Mouse (Mus musculus) mature B cell (primary cell): ENCODE measurements around the gene Ptpn13.

Experiments used
- in situ Hi-C: fragments of 300-500 bp; cut with MboI; formaldehyde crosslinking; loops from 2 replicates; pipeline ENCODE4 v1.14.3; 2019

Gene Ptpn13

DNA sequence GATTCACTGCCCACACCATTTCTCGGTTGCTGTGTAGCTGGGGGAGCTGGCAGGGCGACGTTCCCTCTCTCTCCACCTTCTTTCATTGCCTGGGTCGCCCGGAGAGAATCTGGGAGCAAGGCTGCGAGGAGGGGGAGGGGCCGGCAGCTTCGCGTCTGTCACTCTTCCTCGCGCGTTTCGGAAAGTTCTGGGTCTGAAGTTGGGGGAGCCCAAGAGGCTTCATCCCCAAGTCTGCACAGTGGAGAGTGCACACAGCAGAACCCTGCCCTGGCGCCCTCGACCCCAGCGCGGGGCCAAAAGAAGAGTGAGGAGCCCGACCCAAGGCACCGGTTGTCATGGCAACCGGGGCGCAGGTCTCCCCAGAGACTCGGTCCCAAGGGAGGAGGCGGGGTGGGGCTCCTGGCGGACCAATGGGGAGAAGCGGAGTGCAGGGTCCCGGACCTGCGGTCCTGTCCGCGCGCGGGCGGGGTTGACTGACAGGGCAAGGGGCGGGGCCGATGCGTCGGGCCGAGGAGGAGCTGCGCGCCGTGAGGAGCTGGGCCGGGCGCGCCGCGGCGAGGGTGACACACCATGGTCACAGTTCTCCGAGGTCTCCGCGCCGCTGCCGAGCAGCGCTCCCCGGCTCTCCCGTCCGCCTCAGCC lies at the start of gene Ptpn13:
Ptpn13 (plus strand) TSS at position 515 of the 642 bp plus-strand sequence.
- in situ Hi-C loops, result no loop called here

DNA sequence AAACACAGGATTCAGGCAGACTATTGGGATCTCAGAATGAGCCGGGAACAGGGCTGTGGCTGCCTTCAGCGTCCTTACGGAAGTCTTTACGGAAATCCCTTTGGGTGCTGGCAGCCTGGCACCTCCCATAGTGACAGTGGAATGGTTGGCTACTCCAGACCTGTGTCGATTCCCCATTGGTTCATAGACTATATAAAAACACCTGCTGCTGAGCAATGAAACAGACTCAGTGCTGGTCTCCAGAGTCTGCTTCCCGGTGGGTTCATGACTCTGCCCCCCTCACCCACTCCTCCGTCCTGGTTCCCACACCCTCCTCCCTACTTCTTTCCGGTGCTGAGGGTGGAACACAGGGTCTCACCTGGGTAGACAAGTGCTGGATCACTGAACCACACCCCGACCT lies 49.8 kb upstream of the Ptpn13 start:
- in situ Hi-C loops, result no loop called here

DNA sequence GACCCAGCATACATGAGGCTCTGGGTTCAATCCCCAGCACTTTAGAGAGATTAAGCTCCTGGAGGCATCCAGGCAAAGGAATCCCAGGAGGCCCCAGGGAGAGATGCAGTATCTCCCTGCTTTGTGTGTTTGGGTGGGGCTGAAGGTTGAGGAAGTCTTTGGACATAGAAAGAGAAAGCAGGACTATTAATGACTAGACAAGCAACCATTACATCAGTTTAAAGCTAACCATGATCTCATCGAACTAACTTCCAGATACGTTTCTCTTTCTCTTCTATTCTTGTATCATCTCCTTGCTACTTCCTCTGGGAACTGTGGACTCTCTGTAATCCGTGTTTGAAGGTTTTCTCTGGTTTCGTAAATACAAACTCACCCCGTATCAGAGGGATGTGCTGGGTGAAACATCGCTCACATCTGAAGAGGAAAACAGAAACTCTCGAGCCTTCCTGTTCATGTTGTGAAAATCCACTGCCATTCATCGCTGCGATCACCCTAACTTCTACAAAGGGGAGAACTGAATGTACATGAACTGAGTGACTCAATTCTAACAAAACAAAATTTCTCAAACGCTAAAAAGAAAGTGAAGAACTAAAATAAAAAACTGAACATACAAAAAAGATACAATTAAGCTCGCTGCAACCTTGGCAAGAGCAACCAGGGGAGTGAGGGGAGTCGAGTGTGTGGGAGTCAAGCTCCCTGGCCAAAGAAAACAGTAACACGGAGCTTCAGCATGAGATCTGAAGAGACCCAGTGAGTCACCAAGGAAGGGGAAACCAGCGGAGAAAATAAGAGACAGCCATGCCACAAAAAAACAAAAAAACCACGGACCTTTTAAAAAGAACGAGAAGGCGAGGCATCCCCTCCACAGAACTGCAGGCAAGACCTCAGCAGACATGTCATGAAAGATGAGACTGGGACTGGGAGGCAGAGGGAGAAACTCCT lies 48.4 kb upstream of the Ptpn13 start:
- in situ Hi-C loops, result no loop called here

DNA sequence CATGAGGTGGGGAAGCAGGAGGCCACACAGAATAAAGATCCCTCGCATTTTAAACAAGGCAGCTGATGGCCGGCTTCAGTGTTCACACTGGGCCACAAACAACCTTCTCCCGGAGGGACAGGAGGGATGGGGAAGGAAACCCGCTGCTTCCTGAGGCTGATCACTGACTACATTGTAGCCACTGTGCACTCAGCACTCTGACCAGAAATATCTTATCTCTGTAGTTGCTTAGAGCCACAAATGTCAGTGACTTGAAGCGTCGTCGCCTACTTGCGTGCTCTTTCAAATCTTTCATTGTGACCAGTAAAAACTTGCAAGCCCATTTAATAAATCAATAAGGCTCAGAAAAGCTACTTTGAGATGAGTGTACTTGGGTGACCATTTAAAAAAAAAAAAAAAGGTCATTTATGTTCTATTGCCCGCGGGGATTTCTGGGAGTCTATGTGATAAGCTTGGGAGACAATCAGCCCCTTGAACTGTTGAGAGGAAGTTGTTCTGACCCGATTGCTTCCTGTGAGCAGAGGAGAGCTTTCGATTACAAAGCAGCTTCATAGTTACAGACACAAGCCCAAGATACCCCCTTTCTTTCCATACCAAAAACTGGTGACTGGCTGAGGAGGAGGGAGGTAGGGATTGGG lies 47.4 kb upstream of the Ptpn13 start:
- in situ Hi-C loops, result no loop called here

DNA sequence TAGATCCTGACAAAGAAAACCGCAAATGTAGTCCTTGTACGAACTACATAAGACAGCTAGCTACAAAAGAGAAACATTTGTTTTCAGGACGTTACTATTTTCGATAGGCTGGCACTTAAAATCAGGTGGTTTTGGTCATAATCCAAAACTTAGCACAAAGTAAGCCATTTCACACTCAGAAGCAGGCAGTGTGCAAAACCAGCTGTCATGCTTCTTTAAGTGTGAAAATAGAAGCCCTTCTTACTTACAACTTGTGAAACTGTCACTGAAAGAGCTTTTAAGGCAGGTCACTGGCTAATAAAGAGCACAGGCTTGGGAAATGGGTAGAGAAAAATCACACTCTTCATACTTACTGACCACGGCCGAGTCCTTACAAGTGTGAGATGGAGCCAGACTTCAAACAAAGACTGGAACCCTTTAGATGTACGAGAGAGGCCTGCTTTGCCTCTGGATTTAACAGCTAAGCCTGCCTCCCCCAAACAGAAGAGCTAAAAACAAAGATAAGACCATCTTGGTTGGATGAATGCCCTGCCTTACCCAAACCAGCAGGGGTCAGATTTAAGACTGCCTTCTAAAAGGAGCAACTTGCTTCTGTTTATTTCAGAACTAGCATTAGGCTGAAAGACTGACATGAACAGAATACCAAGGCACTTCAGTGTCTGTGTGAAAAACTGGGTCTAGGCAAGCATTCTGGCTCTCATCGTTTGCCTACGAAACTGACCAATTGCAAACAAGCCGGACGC lies 44.0 kb upstream of the Ptpn13 start:
- in situ Hi-C loops, result no loop called here

DNA sequence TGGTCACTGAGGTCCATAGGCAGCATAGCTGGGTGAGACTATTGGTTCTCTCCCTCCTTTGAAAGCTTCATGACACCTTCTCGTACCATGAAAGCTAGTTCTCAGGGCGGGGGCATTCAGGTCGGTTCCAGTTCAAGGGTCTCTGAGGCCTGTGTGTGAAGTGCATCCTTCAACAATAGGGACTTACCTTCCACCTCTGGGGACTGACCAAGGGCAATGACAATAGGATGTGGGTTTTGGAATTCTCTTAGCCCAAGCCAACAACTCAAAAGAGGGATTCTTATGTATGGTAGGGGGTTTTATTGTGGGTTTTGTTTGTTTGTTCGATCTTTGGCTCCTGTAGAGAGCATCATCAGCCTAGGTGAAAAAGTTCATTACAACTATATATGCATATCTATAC lies 42.0 kb upstream of the Ptpn13 start:
- in situ Hi-C loops, result no loop called here

DNA sequence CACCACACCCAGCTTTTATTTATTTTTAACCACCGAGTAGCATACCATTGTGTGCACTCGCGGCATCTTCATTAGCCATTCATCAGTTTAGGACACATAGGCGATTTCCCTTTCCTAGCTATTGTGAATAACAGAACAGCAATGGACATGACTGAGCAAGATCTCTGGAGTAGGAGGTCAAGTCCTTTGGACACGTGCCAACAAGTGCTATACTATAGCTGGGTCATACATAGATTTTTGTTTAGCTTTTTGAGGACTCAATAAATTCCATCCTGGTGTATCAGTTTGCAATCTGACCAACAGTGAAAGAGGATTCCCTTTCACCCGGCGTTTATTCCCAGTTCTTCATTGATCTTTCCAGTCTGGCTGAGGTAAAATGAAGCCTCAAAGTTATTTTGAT lies 41.0 kb upstream of the Ptpn13 start:
- in situ Hi-C loops, result no loop called here

DNA sequence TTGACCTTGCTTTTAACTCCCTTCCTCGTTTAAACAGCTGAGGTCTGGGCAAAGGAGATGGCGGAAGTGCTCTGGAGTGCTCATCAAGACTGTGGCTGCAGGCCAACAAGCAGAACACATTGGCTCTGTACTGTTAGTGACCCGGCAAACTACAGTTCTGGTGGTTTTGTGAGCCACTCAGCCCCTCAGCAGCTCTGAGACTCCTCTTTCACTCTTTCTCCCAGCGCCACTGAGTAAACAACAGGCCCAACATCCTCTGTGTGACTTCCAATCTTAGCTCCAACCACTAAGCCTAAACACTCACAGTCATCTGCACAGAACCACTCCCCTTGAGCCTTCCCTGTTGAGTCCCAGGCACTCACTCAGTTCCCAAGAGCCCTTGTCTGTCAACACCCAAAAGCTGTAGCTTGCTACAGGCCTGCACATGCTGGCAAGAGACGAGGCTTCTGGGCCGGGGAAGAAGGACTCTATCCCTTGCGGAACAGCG lies 37.4 kb upstream of the Ptpn13 start:
- in situ Hi-C loops, result no loop called here

DNA sequence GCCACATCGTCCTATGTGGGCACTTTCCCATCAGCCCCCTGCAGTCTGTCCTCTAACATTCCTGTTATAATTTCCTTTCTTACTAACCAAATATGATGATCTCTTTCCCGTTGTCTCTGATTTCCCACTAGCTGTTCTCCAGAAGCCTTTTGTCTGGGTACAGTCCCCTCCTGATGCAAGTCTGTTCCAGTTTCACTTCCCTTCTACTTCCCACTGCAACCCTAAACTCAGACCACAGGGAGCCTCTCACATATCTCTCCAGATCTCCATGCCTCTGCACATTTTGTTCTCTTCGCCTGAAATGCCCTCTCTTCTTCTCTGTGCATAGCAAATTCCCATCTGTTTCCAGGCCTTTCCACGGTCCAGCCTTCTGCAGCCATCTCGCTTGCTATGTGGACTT lies 35.6 kb upstream of the Ptpn13 start:
- in situ Hi-C loops, result no loop called here

DNA sequence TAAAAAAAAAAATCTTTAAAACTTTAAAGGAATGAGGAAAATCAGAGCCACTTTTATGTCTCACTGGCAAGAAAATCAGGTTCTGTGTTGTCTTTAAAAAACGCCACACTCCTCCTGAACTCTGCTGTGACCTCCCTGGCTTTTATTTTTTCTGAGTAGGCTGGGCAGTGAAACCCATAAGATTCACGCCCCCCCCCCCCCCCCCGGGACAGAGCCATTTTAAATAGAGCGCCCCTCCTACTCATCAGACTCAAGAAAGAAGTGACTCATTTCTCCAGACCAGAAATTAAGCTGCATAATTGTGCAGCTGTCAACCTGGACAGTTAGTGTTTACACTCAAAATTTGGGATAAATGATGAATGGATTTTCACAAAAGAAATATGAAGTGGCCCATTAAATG lies 31.8 kb upstream of the Ptpn13 start:
- in situ Hi-C loops, result no loop called here

DNA sequence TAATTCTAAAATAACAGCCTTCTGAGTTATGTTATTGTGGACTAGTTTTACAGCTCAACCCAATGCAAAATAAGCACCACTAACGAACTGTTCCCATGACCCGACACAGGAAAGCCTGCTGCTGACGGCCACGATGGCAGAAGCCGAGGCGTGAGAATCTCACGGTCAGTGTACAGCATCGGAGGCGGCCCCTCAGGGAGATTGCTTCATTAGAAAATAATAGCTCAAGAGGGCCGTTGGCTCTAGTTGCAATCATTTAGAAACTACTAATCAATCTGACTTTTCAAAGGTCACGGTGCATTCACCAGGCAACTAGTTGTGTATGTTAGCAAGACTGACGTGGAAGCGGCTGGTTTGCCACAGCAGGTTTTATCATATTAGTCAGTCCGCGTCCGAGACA lies 31.2 kb upstream of the Ptpn13 start:
- in situ Hi-C loops, result no loop called here

DNA sequence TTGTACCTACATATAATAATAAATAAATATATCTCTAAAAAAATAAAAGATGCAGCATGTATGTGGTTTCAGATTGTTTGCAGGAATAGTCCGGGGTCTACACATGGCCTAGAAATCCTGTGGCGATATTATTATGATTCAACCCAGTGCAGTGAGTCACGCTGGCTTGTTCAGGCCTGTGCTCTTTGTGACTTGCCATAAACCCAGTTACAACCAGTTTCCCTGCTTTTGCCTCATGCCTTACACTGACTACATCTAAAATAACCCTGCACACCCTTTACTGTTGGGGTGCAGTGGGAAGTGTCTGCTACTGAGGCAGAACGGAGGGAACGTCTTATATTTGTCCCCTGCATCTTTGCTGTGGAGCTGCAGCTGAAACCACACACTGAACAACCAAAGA lies 29.3 kb upstream of the Ptpn13 start:
- in situ Hi-C loops, result no loop called here

DNA sequence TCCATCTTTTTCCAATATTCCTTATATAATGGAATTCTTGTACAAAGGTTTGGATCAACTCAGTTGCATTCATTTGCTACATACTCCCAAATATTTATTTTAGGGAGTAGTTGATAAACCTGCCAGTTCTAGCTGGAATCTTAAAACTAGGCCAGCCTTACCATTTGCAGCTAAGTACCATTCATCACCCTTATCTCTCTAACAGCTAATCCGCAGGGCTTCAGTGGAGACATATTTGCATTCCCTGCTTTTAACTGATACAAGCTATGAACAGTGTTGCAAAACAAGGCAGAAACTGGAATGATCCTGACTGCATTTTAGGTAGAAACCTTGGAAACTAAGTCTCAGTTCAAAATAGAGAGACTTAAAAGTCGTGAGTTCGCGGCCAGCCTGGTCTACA lies 27.6 kb upstream of the Ptpn13 start:
- in situ Hi-C loops, result no loop called here

DNA sequence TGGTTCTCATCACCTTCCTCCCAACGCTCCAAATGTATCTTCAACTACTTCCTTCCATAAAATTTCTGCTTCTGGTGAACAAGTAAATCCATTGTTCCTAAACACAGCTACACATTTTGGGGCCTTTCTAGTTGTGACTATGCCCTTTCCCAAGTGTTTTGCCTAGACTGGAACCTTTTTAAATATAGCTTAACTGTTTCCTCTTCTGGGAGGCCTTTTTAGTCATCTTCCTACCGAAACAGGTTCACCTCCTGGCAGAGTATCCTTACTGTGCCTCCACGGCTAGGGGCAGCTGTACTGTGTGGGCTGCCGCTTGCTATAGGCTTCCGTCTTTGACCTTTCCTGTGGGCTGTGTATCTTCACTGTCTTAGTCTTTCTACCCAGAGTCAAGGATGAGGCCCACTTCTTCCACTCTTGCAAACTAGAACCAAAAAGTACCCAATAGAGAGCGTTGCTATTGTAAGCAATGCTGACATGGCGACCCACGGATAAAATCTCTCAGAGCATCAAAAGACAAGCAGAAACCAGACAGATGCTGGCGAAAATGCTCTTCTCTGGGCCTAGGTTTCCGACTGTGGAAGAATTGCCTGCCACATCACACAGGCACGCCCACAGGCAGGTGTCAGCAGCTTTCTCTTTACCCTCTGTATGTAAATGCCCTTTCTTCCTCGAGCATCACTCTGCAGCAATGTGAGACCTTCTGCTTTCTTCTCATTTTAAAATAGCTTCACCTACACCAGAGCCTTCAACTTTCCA lies 20.6 kb upstream of the Ptpn13 start:
- in situ Hi-C loops, result no loop called here

DNA sequence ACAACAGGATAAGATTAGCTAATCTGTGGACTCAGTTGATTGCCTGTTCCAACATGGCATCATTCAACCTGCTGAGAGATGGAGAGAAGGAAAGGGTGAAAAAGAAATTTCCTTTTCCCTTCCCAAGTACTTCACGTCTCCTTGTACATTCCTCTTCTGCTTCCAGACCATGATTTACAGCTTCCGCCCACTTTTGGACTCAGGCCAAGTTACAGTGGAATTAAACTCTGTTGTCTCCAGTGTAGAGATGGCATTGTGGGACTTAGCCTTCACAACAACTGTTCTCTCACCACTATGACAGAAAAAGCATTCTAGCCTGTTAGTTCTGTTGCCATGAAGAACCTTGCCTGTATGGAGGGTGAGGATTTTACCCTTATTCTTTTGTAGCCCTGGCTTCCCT lies 19.1 kb upstream of the Ptpn13 start:
- in situ Hi-C loops, result no loop called here

DNA sequence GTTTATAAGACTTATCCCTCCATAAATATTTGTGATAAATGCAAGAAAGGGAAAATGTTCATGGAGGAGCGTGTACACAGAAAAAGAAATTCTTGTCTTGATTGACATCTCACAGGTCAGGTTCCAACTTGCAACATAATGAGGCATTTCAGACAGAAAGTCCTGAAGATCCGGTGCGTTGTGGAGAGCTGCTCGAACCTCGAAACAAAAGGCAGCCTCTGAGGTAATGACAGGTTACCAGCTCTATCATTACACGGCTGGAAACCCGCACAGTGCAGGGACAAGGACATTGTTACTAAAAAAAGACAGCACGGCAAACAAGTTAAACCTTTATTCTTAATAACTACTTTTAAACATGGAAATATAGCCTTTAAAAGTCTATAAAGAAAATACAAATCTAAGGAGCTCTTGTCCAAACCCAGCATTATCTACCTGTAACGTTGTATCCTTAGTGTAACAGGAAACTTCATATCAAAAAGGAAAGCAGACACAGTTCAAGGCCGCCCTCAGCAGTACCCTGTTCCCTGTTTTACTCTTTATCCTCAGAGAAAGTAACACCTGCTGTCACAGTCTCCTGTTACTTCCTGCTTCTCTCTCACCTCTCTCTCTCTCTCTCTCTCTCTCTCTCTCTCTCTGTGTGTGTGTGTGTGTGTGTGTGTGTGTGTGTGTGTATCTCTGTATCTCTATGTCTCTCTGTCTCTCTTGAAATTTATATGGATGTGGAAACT lies 12.8 kb upstream of the Ptpn13 start:
- in situ Hi-C loops, result no loop called here

DNA sequence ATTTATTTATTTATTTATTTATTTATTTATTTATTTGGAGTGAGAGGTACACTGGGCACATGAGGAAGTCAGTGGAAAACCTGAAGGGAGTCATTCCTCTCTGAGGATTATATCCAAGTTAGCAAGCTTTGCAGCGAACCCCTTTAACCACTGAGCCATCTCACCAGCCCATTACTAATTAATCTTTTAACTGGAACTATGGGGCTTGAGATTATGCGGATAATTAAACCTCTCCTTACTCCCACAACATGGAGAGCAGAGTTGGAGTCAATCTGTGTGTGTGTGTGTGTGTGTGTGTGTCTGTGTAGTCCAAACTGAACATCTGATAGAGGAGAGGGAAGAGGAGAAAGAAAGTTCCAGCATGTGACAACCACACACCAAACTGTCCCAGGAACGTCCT lies 10.4 kb upstream of the Ptpn13 start:
- in situ Hi-C loops, result no loop called here

DNA sequence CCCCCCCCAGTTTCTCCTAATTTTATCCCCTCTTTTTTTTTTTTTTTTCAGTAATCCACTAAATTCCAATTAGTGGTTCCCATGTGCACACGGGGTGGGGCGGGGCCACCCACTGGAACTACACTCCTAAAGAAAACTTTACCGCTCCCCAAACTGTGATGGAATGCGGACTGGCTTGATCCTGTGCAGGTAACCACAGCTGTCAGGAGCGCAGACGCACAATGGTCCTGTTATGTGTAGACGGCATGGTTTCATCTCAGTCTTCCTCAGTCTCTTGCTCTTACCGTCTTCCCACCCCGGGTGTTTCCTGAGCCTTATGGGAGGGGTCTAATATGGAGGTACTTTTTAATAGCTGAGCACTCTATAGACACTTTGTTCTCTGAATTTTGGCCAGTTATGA lies 7.0 kb upstream of the Ptpn13 start:
- in situ Hi-C loops, result no loop called here

DNA sequence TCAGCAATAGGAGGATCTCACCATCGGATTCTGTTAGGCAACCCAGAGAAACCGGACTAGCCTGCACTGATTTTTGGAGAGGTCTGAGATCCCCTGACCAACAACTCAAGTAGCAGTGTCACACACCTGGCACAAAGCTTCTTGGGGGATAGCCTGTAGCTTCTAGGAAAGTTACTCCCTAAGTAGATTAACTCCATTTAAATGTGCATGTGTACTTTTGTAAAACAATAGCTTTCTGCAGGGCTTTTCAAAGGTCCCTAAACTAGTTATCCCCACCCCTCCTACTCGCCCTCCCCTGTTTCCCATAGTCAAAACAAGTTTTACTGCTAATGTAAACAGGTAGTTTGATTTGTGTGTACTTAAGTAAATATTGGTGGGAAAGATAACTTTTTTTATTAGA lies 6.1 kb upstream of the Ptpn13 start:
- in situ Hi-C loops, result no loop called here

DNA sequence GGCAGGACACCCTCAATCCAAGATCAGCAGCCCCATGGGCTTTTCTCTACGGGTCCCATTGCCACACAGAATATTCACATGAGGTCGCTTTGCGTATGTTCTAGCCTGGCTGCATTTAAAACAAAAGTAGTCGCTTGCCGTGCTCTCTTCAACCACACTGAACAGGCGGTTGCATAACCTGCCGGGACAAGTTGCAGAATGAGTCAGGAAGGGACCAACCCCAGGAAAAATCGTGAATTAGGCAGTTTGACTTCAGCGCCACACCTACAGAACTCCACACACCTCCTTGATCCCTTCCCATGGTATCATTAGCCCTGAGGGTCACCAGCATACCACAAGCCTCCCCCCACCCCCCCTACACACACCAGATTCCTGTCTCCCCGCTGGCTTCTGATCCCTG lies 4.4 kb upstream of the Ptpn13 start:
- in situ Hi-C loops, result no loop called here

DNA sequence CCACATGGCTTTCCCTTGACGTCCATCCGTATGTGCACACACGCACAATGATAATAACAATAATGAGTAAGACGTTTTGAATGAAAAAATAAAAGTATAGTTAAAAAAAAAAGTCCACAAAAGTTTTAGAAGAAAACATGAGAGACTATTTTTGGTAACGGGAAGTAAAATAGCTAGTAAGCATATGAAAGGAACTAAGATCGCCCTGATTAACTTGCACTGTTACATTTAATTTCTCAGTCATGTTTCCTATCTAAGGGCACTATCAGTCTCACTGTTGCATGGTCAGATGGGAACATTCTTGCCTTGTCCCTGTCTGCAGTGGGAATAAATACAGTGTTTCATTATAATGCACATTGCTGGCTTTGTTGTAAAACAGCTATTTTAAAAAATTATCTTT lies 2.4 kb upstream of the Ptpn13 start:
- in situ Hi-C loops, result no loop called here
